Mouse (Mus musculus): ENCODE measurements around the gene Xbp1. TPM values are rescaled to one million over a fixed set of nuclear protein-coding genes. Genes with fewer than 3 reads are reported as not detected.
"Not testable (repeated sequence)": the region's sequence is repeated elsewhere in the genome, so short reads cannot be mapped to it uniquely, and the experiment has no call there.

The Xbp1 gene
- polyA plus RNA-seq, 1 experiment from 2014 or later = 164 TPM

- ATAC-seq (ENCODE audit: insufficient number of reproducible peaks, insufficient read depth, low FRiP score, low read depth); H3K4me2 ChIP-seq (replicated peaks; ENCODE audit: low read depth, low read length); H3K9ac ChIP-seq (replicated peaks; ENCODE audit: low read depth, low read length); H3K27me3 ChIP-seq (ENCODE audit: control insufficient read depth, insufficient read depth, low read length); H3K4me1 ChIP-seq (ENCODE audit: control insufficient read depth, insufficient read depth, low read length); H3K36me3 ChIP-seq (ENCODE audit: control insufficient read depth, insufficient read depth, low read length); H3K4me3 ChIP-seq (ENCODE audit: low read depth, low read length); H3K9me3 ChIP-seq (ENCODE audit: control insufficient read depth, low read depth, low read length); H3K27ac ChIP-seq (ENCODE audit: low read length): not testable (repeated sequence)
- 63% methylated on average over 1 of the region's 2 CpGs for WGBS
These were observed 9.8 kb upstream of the Xbp1 start for GRCm38 (mm10) chr11:5510686-5511085.

- Histone ChIP-seq H3K9ac (replicated peaks; ENCODE audit: low read depth, low read length) (no peak overlapping the region), H3K4me3 (ENCODE audit: low read depth, low read length) (no peak overlapping the region), H3K36me3 (ENCODE audit: control insufficient read depth, insufficient read depth, low read length) (no peaks in the 10 kb centered on the region), H3K27ac (ENCODE audit: low read length) (no peak overlapping the region), H3K9me3 (ENCODE audit: control insufficient read depth, low read depth, low read length) (no peaks in the 10 kb centered on the region), H3K4me1 (ENCODE audit: control insufficient read depth, insufficient read depth, low read length) (no peaks in the 10 kb centered on the region), H3K27me3 (ENCODE audit: control insufficient read depth, insufficient read depth, low read length) (no peaks in the 10 kb centered on the region), H3K4me2 (replicated peaks; ENCODE audit: low read depth, low read length) (no peak overlapping the region)
- WGBS = 74% methylated on average over 12 of the region's 12 CpGs
- ATAC-seq (ENCODE audit: insufficient number of reproducible peaks, insufficient read depth, low FRiP score, low read depth) = no peak
These were observed 8.2 kb upstream of the Xbp1 start for GRCm38 (mm10) chr11:5512099-5512725.

GRCm38 (mm10) chr11:5512961-5513360 is 7.5 kb upstream of the Xbp1 start:
- Histone ChIP-seq H3K4me2 (replicated peaks; ENCODE audit: low read depth, low read length) (no peak overlapping the region), H3K9me3 (ENCODE audit: control insufficient read depth, low read depth, low read length) (no peaks in the 10 kb centered on the region), H3K27ac (ENCODE audit: low read length) (no peak overlapping the region), H3K9ac (replicated peaks; ENCODE audit: low read depth, low read length) (no peak overlapping the region), H3K4me1 (ENCODE audit: control insufficient read depth, insufficient read depth, low read length) (no peaks in the 10 kb centered on the region), H3K27me3 (ENCODE audit: control insufficient read depth, insufficient read depth, low read length) (no peaks in the 10 kb centered on the region), H3K4me3 (ENCODE audit: low read depth, low read length) (no peak overlapping the region), H3K36me3 (ENCODE audit: control insufficient read depth, insufficient read depth, low read length) (no peaks in the 10 kb centered on the region)
- ATAC-seq (ENCODE audit: insufficient number of reproducible peaks, insufficient read depth, low FRiP score, low read depth) = no peak
- WGBS = 76% methylated on average over 8 of the region's 8 CpGs

- WGBS = 77% methylated on average over 4 of the region's 4 CpGs
- no peaks in the 10 kb centered on the region for H3K36me3 ChIP-seq (ENCODE audit: control insufficient read depth, insufficient read depth, low read length)
- no peaks in the 10 kb centered on the region for H3K9me3 ChIP-seq (ENCODE audit: control insufficient read depth, low read depth, low read length)
- no peaks in the 10 kb centered on the region for H3K27me3 ChIP-seq (ENCODE audit: control insufficient read depth, insufficient read depth, low read length)
- ATAC-seq (ENCODE audit: insufficient number of reproducible peaks, insufficient read depth, low FRiP score, low read depth) = no peak
- H3K4me1 ChIP-seq (ENCODE audit: control insufficient read depth, insufficient read depth, low read length) = no peaks in the 10 kb centered on the region
- H3K4me2 ChIP-seq (replicated peaks; ENCODE audit: low read depth, low read length) = no peak overlapping the region
- no peak overlapping the region for H3K9ac ChIP-seq (replicated peaks; ENCODE audit: low read depth, low read length)
- no peak overlapping the region for H3K4me3 ChIP-seq (ENCODE audit: low read depth, low read length)
- no peak overlapping the region for H3K27ac ChIP-seq (ENCODE audit: low read length)
These were observed 6.4 kb upstream of the Xbp1 start for GRCm38 (mm10) chr11:5514091-5514490.

GRCm38 (mm10) chr11:5515196-5515595 is 5.3 kb upstream of the Xbp1 start:
- Histone ChIP-seq H3K27ac (ENCODE audit: low read length) (no peak overlapping the region), H3K4me2 (replicated peaks; ENCODE audit: low read depth, low read length) (no peak overlapping the region), H3K4me1 (ENCODE audit: control insufficient read depth, insufficient read depth, low read length) (no peaks in the 10 kb centered on the region), H3K36me3 (ENCODE audit: control insufficient read depth, insufficient read depth, low read length) (no peaks in the 10 kb centered on the region), H3K9ac (replicated peaks; ENCODE audit: low read depth, low read length) (no peak overlapping the region), H3K27me3 (ENCODE audit: control insufficient read depth, insufficient read depth, low read length) (no peaks in the 10 kb centered on the region), H3K9me3 (ENCODE audit: control insufficient read depth, low read depth, low read length) (no peaks in the 10 kb centered on the region), H3K4me3 (ENCODE audit: low read depth, low read length) (no peak overlapping the region)
- WGBS = 77% methylated on average over 6 of the region's 6 CpGs
- ATAC-seq (ENCODE audit: insufficient number of reproducible peaks, insufficient read depth, low FRiP score, low read depth) = no peak

- Histone ChIP-seq H3K27ac (ENCODE audit: low read length) (no peak overlapping the region), H3K9me3 (ENCODE audit: control insufficient read depth, low read depth, low read length) (no peaks in the 10 kb centered on the region), H3K4me3 (ENCODE audit: low read depth, low read length) (no peak overlapping the region), H3K27me3 (ENCODE audit: control insufficient read depth, insufficient read depth, low read length) (no peaks in the 10 kb centered on the region), H3K4me1 (ENCODE audit: control insufficient read depth, insufficient read depth, low read length) (no peaks in the 10 kb centered on the region), H3K9ac (replicated peaks; ENCODE audit: low read depth, low read length) (no peak overlapping the region), H3K4me2 (replicated peaks; ENCODE audit: low read depth, low read length) (no peak overlapping the region), H3K36me3 (ENCODE audit: control insufficient read depth, insufficient read depth, low read length) (no peaks in the 10 kb centered on the region)
- 82% methylated on average over 6 of the region's 6 CpGs for WGBS
- ATAC-seq (ENCODE audit: insufficient number of reproducible peaks, insufficient read depth, low FRiP score, low read depth) = no peak
These were observed 4.8 kb upstream of the Xbp1 start for GRCm38 (mm10) chr11:5515655-5516054.

- no peak overlapping the region for H3K4me2 ChIP-seq (replicated peaks; ENCODE audit: low read depth, low read length)
- no peak overlapping the region for H3K9ac ChIP-seq (replicated peaks; ENCODE audit: low read depth, low read length)
- no peaks in the 10 kb centered on the region for H3K36me3 ChIP-seq (ENCODE audit: control insufficient read depth, insufficient read depth, low read length)
- no peaks in the 10 kb centered on the region for H3K27me3 ChIP-seq (ENCODE audit: control insufficient read depth, insufficient read depth, low read length)
- H3K27ac ChIP-seq (ENCODE audit: low read length) = no peak overlapping the region
- ATAC-seq (ENCODE audit: insufficient number of reproducible peaks, insufficient read depth, low FRiP score, low read depth) = no peak
- H3K4me1 ChIP-seq (ENCODE audit: control insufficient read depth, insufficient read depth, low read length) = no peaks in the 10 kb centered on the region
- 78% methylated on average over 7 of the region's 7 CpGs for WGBS
- no peak overlapping the region for H3K4me3 ChIP-seq (ENCODE audit: low read depth, low read length)
- no peaks in the 10 kb centered on the region for H3K9me3 ChIP-seq (ENCODE audit: control insufficient read depth, low read depth, low read length)
These were observed 4.3 kb upstream of the Xbp1 start for GRCm38 (mm10) chr11:5516151-5516550.

- Histone ChIP-seq H3K4me3 (ENCODE audit: low read depth, low read length) (no peak overlapping the region), H3K4me2 (replicated peaks; ENCODE audit: low read depth, low read length) (no peak overlapping the region), H3K9me3 (ENCODE audit: control insufficient read depth, low read depth, low read length) (no peaks in the 10 kb centered on the region), H3K27me3 (ENCODE audit: control insufficient read depth, insufficient read depth, low read length) (no peaks in the 10 kb centered on the region), H3K4me1 (ENCODE audit: control insufficient read depth, insufficient read depth, low read length) (no peaks in the 10 kb centered on the region), H3K36me3 (ENCODE audit: control insufficient read depth, insufficient read depth, low read length) (no peaks in the 10 kb centered on the region), H3K9ac (replicated peaks; ENCODE audit: low read depth, low read length) (no peak overlapping the region), H3K27ac (ENCODE audit: low read length) (no peak overlapping the region)
- WGBS = 93% methylated on average over 14 of the region's 14 CpGs
- no peak for ATAC-seq (ENCODE audit: insufficient number of reproducible peaks, insufficient read depth, low FRiP score, low read depth)
These were observed 3.8 kb upstream of the Xbp1 start for GRCm38 (mm10) chr11:5516617-5517016.

GRCm38 (mm10) chr11:5517346-5517745 is 3.1 kb upstream of the Xbp1 start:
- Histone ChIP-seq H3K4me1 (ENCODE audit: control insufficient read depth, insufficient read depth, low read length) (peaks cover 3% of the 10 kb centered on the region; the same call in 1 of the 2 replicates), H3K4me2 (replicated peaks; ENCODE audit: low read depth, low read length) (no peak overlapping the region), H3K9ac (replicated peaks; ENCODE audit: low read depth, low read length) (no peak overlapping the region), H3K36me3 (ENCODE audit: control insufficient read depth, insufficient read depth, low read length) (no peaks in the 10 kb centered on the region), H3K27me3 (ENCODE audit: control insufficient read depth, insufficient read depth, low read length) (no peaks in the 10 kb centered on the region), H3K27ac (ENCODE audit: low read length) (no peak overlapping the region), H3K9me3 (ENCODE audit: control insufficient read depth, low read depth, low read length) (no peaks in the 10 kb centered on the region), H3K4me3 (ENCODE audit: low read depth, low read length) (no peak overlapping the region)
- ATAC-seq (ENCODE audit: insufficient number of reproducible peaks, insufficient read depth, low FRiP score, low read depth) = no peak
- 63% methylated on average over 6 of the region's 6 CpGs for WGBS
